Mouse (Mus musculus): Measurements from ENCODE around the gene Trim65.
A peak's percentile ranks its signal among the peaks of the same experiment; 100 is the strongest.
"Not testable (repeated sequence)": the region's sequence is repeated elsewhere in the genome, so short reads cannot be mapped to it uniquely, and the experiment has no call there.

Gene Trim65

DNA sequence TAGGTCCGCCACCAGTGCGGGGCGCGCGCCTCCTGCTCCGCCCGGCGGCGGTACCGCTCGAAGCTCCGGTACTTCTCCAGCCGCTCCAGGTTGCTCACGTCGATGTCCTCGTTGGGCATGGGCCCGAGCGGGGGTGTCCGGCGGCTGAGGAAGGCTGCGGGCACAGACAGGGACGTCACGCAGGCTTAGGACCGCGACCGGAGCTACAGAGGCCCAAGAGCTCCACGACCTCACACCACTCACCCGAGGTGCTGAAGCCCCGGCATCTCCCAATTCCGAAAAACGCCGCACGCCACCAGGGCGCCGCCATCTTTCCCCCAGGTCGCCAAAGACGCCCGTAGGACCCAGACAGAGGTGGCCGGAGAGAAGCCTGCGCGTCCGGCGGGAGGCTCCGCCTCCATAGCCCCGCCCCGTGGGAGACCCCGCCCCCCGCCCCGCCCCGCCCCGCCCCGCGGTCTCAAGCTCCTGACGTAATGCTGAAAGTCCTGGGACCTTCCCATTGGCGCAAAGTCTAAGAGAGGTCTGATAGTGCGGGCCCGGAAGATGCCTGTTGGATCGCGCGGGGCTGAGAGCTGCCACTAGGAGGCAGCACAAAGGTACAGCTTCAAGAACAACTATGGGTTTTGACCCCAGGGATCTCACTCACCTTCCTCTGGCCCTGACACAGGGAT is 7.7 kb upstream of the Trim65 start, which contains the start of gene Mrpl38:
Mrpl38 (minus strand) TSS at position 401 of the 671 bp plus-strand sequence.
- peak; percentile 78 for DNase-seq (ENCODE audit: low spot score)

- no peak for DNase-seq (ENCODE audit: low spot score)
These were observed 7.2 kb upstream of the Trim65 start for GRCm38 (mm10) chr11:116138096-116138467.

DNA sequence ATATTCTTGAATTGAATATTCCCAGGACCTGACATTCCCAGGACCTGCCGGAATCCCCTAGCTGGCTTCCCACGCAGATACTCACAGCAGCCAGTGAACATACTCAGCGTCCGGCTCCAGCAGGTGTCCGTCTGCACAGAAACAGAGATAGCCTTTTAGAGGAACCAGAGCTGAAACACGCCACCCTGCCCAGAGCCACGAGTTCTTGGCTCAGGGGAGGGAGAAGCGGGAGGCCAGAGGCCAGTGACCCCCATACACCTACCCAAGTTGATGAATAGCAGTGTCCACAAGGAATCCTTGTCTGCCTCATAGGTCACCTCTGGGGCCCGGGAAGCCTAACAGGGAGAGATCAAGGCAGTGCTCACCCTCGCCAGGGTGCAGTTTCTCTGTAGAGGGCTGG is 3.2 kb upstream of the Trim65 start:
- no peak for DNase-seq (ENCODE audit: low spot score)

DNA sequence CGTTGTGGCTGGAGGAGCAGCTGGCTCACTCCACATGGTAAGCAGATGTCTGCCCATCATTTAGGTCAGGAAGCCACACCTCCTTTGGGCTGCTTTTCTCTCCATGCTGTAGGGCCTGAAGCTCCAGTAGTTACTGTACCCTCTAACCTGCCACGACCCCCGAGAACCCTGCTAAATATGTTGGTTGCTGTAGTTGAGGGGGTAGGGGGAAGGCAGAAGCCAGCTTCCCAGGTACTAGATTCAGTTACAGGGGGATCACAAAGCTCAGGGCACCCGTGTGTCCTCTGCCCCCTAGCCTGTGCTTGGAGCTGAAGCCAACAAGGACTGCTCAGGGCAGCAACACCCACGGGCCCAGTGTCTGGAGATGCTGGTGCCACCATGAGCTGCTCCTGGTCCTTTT is 2.6 kb upstream of the Trim65 start:
- no peak for DNase-seq (ENCODE audit: low spot score)

DNA sequence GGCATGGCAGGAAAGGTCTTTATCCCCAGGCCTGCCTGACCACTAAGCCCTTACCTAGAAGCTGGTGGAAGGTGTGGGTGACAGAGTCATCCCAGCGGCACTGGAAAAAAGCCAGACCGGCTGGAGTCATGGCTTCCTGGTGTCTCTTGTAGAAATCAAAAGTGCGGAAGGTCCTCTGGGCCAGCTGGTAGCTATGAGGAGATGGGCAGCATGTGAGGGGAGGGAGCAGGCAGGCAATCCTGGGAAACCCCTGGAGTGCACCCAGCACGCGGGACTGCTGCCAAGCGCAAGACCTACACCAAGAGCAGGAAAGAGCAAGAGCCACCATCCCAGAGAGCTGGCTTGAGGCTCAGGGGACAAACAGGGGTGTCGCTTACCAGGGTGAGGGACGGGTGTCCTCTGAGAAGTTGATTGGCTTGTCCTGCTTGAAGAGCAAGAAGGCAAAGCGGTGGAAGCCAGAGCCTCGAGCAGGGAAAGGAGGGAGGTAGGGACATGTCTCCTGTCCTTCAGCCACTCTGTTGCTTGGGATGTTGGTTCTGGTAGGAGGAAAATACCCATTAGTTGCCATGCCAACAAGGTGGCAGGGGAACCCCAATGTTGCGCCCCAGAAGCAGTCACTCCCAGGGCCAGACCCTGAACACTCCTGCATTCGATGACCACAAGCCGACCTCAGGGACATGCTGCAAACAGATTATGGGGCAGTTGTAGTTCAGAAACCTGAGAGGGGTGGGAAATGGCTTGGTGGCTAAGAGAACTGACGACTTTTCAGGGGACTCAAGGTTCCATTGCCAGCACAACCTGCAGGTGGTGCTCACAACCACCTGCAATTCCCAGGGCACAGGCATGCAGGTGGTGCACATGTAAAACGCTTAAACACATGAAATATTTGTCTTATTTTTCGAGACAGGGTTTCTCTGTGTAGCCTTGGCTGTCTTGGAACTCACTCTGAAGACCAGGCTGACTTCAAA is 1.7 kb upstream of the Trim65 start:
- no peak for DNase-seq (ENCODE audit: low spot score)

DNA sequence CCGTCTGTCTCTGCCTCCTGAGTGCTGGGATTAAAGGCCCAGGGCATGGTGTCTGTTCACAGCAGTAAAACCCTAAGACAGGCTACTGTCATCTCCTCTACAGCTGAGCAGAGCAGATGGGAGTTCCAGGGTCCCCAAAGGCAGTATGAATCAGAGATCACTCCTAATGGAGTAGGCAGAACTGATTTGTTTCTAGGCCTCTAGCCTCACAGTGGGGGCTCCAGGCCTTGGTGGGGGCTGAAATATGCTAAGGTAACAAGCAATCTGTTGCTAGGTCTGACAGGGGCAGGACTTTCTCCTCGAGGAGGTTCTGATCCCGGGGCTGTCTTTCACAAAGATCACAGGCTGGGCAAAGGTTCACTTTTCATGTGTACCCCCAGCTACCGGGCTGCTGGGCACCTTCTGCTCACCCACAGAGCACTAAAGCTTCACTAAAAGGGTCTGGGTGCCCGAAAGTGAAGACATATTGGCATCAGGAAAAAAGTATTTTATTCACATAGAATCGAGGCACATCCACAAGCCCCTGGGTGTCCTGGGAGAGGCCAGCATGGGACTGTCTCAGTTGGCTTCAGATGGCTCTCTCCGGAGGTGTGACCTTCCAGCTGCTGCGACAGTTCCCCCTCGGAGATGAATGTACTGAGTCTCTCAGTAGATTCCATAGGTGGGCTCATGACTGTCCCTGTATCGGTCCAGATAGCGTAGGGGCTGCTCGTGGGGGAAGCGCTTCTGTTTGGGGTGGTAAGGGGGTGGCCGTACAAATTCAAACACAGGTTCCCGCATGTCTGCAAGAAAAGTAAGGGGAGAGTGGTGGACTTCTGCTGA is 632 bp upstream of the Trim65 start:
- DNase-seq (ENCODE audit: low spot score): no peak

GRCm38 (mm10) chr11:116129993-116130487 is 888 bp downstream of the Trim65 start:
- DNase-seq (ENCODE audit: low spot score): no peak

- DNase-seq (ENCODE audit: low spot score): no peak
These were observed 1.7 kb downstream of the Trim65 start for GRCm38 (mm10) chr11:116129091-116129790.

DNA sequence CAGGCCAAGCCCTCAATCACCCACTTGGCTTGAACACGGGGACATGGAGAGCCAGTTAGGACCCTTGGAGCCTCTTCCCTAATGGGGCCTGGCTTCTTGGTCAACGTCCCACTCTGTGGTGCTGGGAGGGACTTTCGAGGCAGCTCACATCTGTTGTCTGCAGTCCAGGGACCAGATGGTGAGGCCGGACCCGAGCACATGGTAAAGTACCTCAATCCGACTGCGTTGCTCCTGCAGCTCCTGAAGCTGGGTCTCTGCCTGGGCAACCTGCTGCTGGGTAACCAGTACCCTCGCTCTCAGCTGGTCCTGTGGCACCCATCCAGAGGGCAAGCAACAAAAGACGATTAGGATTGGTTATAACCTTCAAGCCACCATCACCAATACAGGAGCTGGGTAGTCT is 2.9 kb downstream of the Trim65 start:
- no peak for DNase-seq (ENCODE audit: low spot score)

- peak; percentile 53 for DNase-seq (ENCODE audit: low spot score)
These were observed 3.6 kb downstream of the Trim65 start, which contains the start of gene Trim47 for GRCm38 (mm10) chr11:116127156-116127980. Trim47 (minus strand) TSS chr11:116127210.

- no peak for DNase-seq (ENCODE audit: low spot score)
These were observed 4.7 kb downstream of the Trim65 start for GRCm38 (mm10) chr11:116126261-116126660.

- not testable (repeated sequence) for DNase-seq (ENCODE audit: low spot score)
These were observed 9.1 kb downstream of the Trim65 start for GRCm38 (mm10) chr11:116121731-116122245.

DNA sequence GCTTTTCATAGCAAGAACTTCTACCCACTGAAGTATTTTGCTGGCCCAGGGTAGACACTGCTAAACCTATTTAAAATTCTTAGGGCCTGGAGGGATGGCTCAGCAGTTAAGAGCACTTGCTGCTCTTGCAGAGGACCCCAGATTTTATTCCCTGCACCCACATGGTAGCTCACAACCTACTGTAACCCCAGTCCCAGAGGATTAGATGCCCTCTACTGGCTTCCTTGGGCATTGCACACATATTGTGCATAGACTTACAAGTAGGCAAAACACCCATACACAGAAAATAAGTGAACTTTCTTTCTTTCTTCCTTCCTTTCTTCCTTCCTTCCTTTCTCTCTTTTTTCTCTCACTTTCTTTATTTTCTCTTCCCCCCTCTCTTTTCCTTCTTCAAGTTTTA is 13.1 kb downstream of the Trim65 start:
- DNase-seq (ENCODE audit: low spot score): no peak

- DNase-seq (ENCODE audit: low spot score): no peak
These were observed 13.7 kb downstream of the Trim65 start for GRCm38 (mm10) chr11:116117241-116117640.

DNA sequence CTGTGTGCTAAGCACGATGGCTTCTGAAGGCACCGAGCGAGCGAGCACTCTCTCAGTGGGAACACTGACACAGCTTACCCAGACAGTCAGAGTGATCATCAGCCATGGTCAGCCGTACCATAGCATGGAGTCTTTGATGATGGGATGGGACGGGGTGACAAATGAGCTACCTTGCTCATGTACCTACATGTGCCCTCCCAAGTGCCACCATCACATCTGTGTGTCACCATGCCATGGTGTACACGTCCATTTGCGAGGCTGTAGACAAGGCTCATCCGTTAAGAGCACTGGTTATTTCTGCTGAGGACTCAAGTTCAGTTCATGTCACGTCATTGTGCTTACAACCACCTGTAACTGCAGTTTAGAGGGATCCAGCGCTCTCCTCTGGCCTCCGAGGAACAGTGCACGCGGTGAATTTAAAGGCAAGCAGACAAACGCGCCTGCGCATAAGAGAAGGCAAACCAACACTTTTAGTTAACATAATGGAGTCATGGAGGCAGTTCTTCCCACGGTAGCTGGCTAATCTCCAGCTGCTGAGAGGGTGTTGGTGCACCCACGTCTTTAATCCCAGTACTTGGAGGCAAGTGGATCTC is 19.2 kb downstream of the Trim65 start:
- no peak for DNase-seq (ENCODE audit: low spot score)

- no peak for DNase-seq (ENCODE audit: low spot score)
These were observed 19.9 kb downstream of the Trim65 start for GRCm38 (mm10) chr11:116111067-116111466.

DNA sequence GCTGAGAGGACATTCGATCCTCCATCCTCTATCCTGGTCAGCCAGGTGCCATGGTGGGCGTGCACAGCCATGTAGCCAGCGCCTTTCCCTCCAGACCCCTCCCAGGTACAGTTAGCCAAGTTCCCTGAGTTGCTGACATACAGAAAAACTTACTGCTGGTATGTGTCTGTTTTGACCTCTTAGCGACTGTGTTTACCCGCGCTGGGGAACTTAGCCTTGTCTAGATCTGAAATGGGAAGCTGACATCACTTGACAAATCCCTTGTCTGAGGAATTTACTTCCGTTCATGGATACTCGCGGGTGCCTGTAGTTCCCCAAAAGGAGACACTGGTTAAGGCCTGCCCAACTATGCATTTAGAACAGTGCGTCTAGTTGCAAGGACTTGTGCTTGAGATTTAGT is 20.4 kb downstream of the Trim65 start:
- DNase-seq (ENCODE audit: low spot score): no peak

DNA sequence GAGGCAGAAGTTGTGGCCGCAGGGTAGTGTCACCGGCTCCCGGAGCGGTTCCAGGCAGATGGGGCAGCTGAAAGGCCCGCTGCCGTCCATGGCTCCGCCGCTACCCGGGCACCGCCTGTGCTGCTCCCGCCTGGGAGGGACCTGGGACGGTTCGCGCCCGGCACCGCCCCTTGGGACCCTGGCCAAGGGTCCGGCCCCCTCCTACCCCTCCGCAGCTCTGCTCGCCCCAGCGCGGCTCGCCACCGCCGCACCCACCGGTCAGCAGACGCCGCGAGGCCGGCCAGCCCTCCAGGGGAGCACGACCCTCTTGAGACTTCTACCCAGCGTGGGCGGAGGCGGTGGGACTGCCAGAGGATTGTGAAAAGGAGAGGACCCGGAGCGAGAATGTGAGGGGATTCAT is 20.8 kb downstream of the Trim65 start:
- DNase-seq (ENCODE audit: low spot score): peak; percentile 77

GRCm38 (mm10) chr11:116109441-116110081 is 21.4 kb downstream of the Trim65 start:
- DNase-seq (ENCODE audit: low spot score): no peak

All from urinary bladder, postnatal 25 days (tissue).